Mouse (Mus musculus): ENCODE data around the gene Ap2m1. TPM values are rescaled to one million over a fixed set of nuclear protein-coding genes. Genes with fewer than 3 reads are reported as not detected.

The Ap2m1 gene
- polyA plus RNA-seq, 1 experiment from 2014 or later, result 440 TPM

- no peak overlapping the region for H3K27ac ChIP-seq
- H3K27me3 ChIP-seq, result no peaks in the 10 kb centered on the region
- H3K4me1 ChIP-seq (replicated peaks), result peaks cover under 1% of the 10 kb centered on the region
- H3K9me3 ChIP-seq (replicated peaks), result no peaks in the 10 kb centered on the region
- no peak overlapping the region for H3K9ac ChIP-seq
- 93% methylated on average over 20 of the region's 20 CpGs for WGBS
- H3K4me3 ChIP-seq, result no peak overlapping the region
- no peak for ATAC-seq (replicated peaks; ENCODE audit: insufficient number of reproducible peaks, insufficient read depth, low FRiP score, low read depth)
- H3K36me3 ChIP-seq, result peaks cover 70% of the 10 kb centered on the region
- no peak overlapping the region for H3K4me2 ChIP-seq
Observed at GRCm38 (mm10) chr16:20530941-20531340, 4.3 kb upstream of the Ap2m1 start.

GRCm38 (mm10) chr16:20534617-20535295 lies 522 bp upstream of the Ap2m1 start:
- no peaks in the 10 kb centered on the region for H3K27me3 ChIP-seq
- H3K9ac ChIP-seq, result no peak overlapping the region
- H3K27ac ChIP-seq, result no peak overlapping the region
- H3K9me3 ChIP-seq (replicated peaks), result no peaks in the 10 kb centered on the region
- H3K4me2 ChIP-seq, result peak overlapping the region; percentile 37; the same call in 1 of the 2 replicates
- no peak overlapping the region for H3K4me3 ChIP-seq
- peaks cover 28% of the 10 kb centered on the region for H3K4me1 ChIP-seq (replicated peaks)
- ATAC-seq (replicated peaks; ENCODE audit: insufficient number of reproducible peaks, insufficient read depth, low FRiP score, low read depth), result no peak
- WGBS, result 49% methylated on average over 10 of the region's 10 CpGs
- H3K36me3 ChIP-seq, result peaks cover 52% of the 10 kb centered on the region

- Histone ChIP-seq H3K9me3 (replicated peaks) (no peaks in the 10 kb centered on the region), H3K36me3 (peaks cover 53% of the 10 kb centered on the region), H3K9ac (peak overlapping the region; percentile 93), H3K27me3 (no peaks in the 10 kb centered on the region), H3K27ac (peak overlapping the region; percentile 87), H3K4me3 (peak overlapping the region; percentile 79), H3K4me2 (peak overlapping the region; percentile 82), H3K4me1 (replicated peaks) (peaks cover 28% of the 10 kb centered on the region)
- ATAC-seq (replicated peaks; ENCODE audit: insufficient number of reproducible peaks, insufficient read depth, low FRiP score, low read depth), result no peak
- 26% methylated on average over 9 of the region's 9 CpGs for WGBS
Observed at GRCm38 (mm10) chr16:20536081-20536665, 895 bp downstream of the Ap2m1 start.

GRCm38 (mm10) chr16:20537071-20537471 lies 1.8 kb downstream of the Ap2m1 start:
- no peak for ATAC-seq (replicated peaks; ENCODE audit: insufficient number of reproducible peaks, insufficient read depth, low FRiP score, low read depth)

GRCm38 (mm10) chr16:20537601-20538320 lies 2.5 kb downstream of the Ap2m1 start:
- H3K27ac ChIP-seq, result no peak overlapping the region
- H3K4me3 ChIP-seq, result peak overlapping the region; percentile 79
- no peaks in the 10 kb centered on the region for H3K27me3 ChIP-seq
- no peaks in the 10 kb centered on the region for H3K9me3 ChIP-seq (replicated peaks)
- H3K9ac ChIP-seq, result 0 out of 2 replicates have a peak overlapping the region, but pooled peaks have one; percentile 9
- WGBS, result 37% methylated on average over 6 of the region's 6 CpGs
- H3K36me3 ChIP-seq, result peaks cover 55% of the 10 kb centered on the region
- peak overlapping the region; percentile 82 for H3K4me2 ChIP-seq
- ATAC-seq (replicated peaks; ENCODE audit: insufficient number of reproducible peaks, insufficient read depth, low FRiP score, low read depth), result no peak
- peaks cover 28% of the 10 kb centered on the region for H3K4me1 ChIP-seq (replicated peaks)

More at GRCm38 (mm10) chr16:20537071-20537471, 1.8 kb downstream of the Ap2m1 start:
- Histone ChIP-seq H3K27me3 (no peaks in the 10 kb centered on the region), H3K4me3 (peak overlapping the region; percentile 79), H3K4me2 (peak overlapping the region; percentile 82), H3K27ac (peak overlapping the region; percentile 46; the same call in 1 of the 2 replicates), H3K4me1 (replicated peaks) (peaks cover 28% of the 10 kb centered on the region), H3K9me3 (replicated peaks) (no peaks in the 10 kb centered on the region), H3K9ac (peak overlapping the region; percentile 28; the same call in 1 of the 2 replicates), H3K36me3 (peaks cover 53% of the 10 kb centered on the region)
- 22% methylated on average over 5 of the region's 5 CpGs for WGBS

GRCm38 (mm10) chr16:20539649-20540048 lies 4.4 kb downstream of the Ap2m1 start:
- Histone ChIP-seq H3K27me3 (no peaks in the 10 kb centered on the region), H3K9ac (no peak overlapping the region), H3K4me2 (no peak overlapping the region), H3K36me3 (peaks cover 64% of the 10 kb centered on the region), H3K4me3 (no peak overlapping the region), H3K27ac (no peak overlapping the region), H3K4me1 (replicated peaks) (peaks cover 28% of the 10 kb centered on the region), H3K9me3 (replicated peaks) (no peaks in the 10 kb centered on the region)
- no peak for ATAC-seq (replicated peaks; ENCODE audit: insufficient number of reproducible peaks, insufficient read depth, low FRiP score, low read depth)
- WGBS, result 74% methylated on average over 3 of the region's 3 CpGs

- no peak overlapping the region for H3K9ac ChIP-seq
- no peak overlapping the region for H3K27ac ChIP-seq
- H3K36me3 ChIP-seq, result peaks cover 71% of the 10 kb centered on the region
- ATAC-seq (replicated peaks; ENCODE audit: insufficient number of reproducible peaks, insufficient read depth, low FRiP score, low read depth), result no peak
- WGBS, result 66% methylated on average over 4 of the region's 4 CpGs
- no peaks in the 10 kb centered on the region for H3K27me3 ChIP-seq
- H3K4me2 ChIP-seq, result no peak overlapping the region
- H3K4me1 ChIP-seq (replicated peaks), result peaks cover 28% of the 10 kb centered on the region
- no peak overlapping the region for H3K4me3 ChIP-seq
- H3K9me3 ChIP-seq (replicated peaks), result no peaks in the 10 kb centered on the region
Observed at GRCm38 (mm10) chr16:20540438-20540837, 5.2 kb downstream of the Ap2m1 start.

- no peaks in the 10 kb centered on the region for H3K9me3 ChIP-seq (replicated peaks)
- no peak overlapping the region for H3K9ac ChIP-seq
- no peaks in the 10 kb centered on the region for H3K27me3 ChIP-seq
- H3K4me3 ChIP-seq, result no peak overlapping the region
- no peak for ATAC-seq (replicated peaks; ENCODE audit: insufficient number of reproducible peaks, insufficient read depth, low FRiP score, low read depth)
- no peak overlapping the region for H3K4me2 ChIP-seq
- no peak overlapping the region for H3K27ac ChIP-seq
- WGBS, result 86% methylated on average over 10 of the region's 10 CpGs
- H3K36me3 ChIP-seq, result peaks cover 57% of the 10 kb centered on the region
- peaks cover 21% of the 10 kb centered on the region for H3K4me1 ChIP-seq (replicated peaks)
Observed at GRCm38 (mm10) chr16:20545696-20546095, 10.4 kb downstream of the Ap2m1 start.

- no peaks in the 10 kb centered on the region for H3K27me3 ChIP-seq
- peaks cover 55% of the 10 kb centered on the region for H3K36me3 ChIP-seq
- no peaks in the 10 kb centered on the region for H3K9me3 ChIP-seq (replicated peaks)
- peak overlapping the region; percentile 83 for H3K4me3 ChIP-seq
- peaks cover 21% of the 10 kb centered on the region for H3K4me1 ChIP-seq (replicated peaks)
- peak overlapping the region; percentile 66 for H3K27ac ChIP-seq
- 48% methylated on average over 5 of the region's 5 CpGs for WGBS
- no peak for ATAC-seq (replicated peaks; ENCODE audit: insufficient number of reproducible peaks, insufficient read depth, low FRiP score, low read depth)
- H3K4me2 ChIP-seq, result peak overlapping the region; percentile 63
- H3K9ac ChIP-seq, result peak overlapping the region; percentile 60
Observed at GRCm38 (mm10) chr16:20547423-20547822, 12.1 kb downstream of the Ap2m1 start.

GRCm38 (mm10) chr16:20548096-20548948 lies 13.0 kb downstream of the Ap2m1 start, which contains the start of gene Abcf3:
Gene Abcf3, plus strand, starts transcription at chr16:20548577.
- H3K4me1 ChIP-seq (replicated peaks), result peaks cover 21% of the 10 kb centered on the region
- peaks cover 56% of the 10 kb centered on the region for H3K36me3 ChIP-seq
- H3K27ac ChIP-seq, result peak within 1 kb of the TSS; percentile 69
- H3K4me2 ChIP-seq, result peak within 1 kb of the TSS; percentile 71
- H3K27me3 ChIP-seq, result no peaks in the 10 kb centered on the region
- WGBS, result under 1% methylated on average over 56 of the region's 56 CpGs
- peak within 1 kb of the TSS; percentile 83 for H3K9ac ChIP-seq
- H3K4me3 ChIP-seq, result peak within 1 kb of the TSS; percentile 83
- H3K9me3 ChIP-seq (replicated peaks), result no peaks in the 10 kb centered on the region
- ATAC-seq (replicated peaks; ENCODE audit: insufficient number of reproducible peaks, insufficient read depth, low FRiP score, low read depth), result peak; percentile 99

All from heart, embryonic 15.5 days (tissue).